Mouse (Mus musculus) erythroblast, adult 5-6 weeks (primary cell): ENCODE results near the gene Bahd1. TPM values are rescaled to one million over a fixed set of nuclear protein-coding genes. Genes with fewer than 3 reads are reported as not detected.

Source experiments
- ATAC-seq: replicated peaks from 2 replicates; pipeline ENCODE4 v1.8.0; 2016; ENCODE audit warnings: moderate number of reproducible peaks, mild to moderate bottlenecking, moderate TSS enrichment, inconsistent platforms; ENCODE audit not compliant: poor library complexity, low FRiP score, severe bottlenecking
- total RNA-seq, 2 experiments: library from RNA; stranded (forward) in 1 of 2; stranded (reverse) in 1 of 2; fragments of 150-400 nt in 1 of 2; fragments of 200-764, 138-1000 nt in 1 of 2; gene quantifications; 2 replicates each; pipeline versions ENCODE4 v1.2.3 to v1.2.4; 2015 to 2017; ENCODE audit warnings: low replicate concordance in 2 of 2

Gene Bahd1
- total RNA-seq, 2 experiments from 2014 or later = 1.3 to 4.3 TPM

GRCm38 (mm10) chr2:118897392-118897791 is 2.8 kb upstream of the Bahd1 start:
- no peak for ATAC-seq

- no peak for ATAC-seq
Measured at GRCm38 (mm10) chr2:118897808-118898207, 2.4 kb upstream of the Bahd1 start.

DNA sequence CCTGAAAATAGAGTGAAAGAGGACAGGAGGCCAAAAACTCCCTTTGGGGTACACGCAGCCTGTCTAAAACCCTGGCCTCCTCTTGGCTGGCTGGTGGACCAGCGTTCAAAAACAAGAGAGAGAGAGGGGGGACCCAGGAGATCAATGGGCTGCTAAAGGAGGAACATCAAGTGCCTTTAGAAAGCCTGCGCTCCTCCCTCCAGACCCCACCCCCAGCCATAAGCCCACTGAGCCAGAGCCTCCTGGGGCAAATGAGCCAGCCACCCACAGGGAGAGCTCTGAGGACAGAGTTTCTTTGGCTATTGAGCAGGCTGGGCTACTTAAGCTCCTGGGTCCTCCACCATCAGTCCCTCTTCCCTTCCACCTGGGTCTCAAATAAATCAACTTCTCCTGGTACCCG is 1.4 kb upstream of the Bahd1 start:
- ATAC-seq = no peak

- ATAC-seq = no peak
Measured at GRCm38 (mm10) chr2:118899306-118899705, 871 bp upstream of the Bahd1 start.

DNA sequence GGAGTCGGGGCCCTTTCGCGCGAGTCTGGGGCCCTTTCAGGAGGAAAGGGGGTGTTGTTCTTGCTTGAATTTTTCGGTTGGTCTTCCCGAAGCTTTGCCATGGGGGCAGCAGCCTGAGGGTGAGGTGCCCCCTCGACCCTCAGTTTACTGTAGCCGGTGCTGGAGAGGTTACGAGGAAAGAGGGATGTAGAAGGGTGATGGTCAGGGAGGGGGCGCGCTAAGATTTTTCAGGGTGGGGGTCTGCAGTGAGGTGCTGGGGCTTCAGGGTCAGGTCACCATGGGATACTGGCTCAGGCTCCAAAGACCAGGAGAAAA is 606 bp downstream of the Bahd1 start:
- 0 out of 2 replicates have a peak, but pooled peaks have one; percentile 1 for ATAC-seq

DNA sequence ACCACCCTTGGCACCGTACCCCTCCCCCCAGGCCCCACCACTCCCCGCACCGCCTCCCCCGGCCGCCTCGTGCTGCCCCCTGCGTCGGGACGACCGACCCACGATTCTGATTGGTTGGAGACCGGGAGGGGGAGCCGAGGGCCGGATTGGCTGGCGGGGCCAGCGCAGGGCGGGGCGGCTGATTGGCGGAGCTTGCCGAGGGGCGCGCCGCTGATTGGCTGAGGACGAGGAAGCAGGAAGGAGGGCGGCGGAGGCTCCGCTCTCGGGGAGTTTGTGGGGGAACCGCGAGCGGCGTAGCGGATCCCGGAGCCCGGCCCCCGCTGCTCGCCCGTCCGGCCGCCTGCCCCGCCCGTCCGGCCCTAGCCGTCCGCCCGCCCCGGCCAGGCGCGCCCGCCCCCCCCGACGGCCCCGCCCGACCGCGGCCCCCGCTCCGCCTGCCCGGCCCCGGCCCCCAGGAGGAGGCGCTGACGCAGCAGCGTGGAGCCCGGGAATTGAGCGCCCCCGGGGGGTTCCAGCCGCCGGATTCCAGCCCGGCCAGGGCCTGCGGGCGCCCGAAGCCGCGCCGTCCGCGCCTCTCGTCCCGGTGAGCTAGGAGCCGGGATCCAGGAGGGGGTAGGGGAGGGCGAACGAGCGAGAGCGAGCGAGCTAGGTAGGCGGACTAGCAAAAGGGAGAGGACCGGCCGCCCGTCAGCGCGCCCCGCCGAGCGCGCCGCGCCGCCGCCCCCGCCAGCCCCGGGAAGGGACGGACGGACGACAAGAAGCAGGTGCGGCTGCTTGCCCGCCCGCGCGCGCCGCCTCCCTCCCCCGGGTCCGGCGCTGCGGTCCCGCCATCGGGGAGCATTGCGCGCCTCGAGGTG is 1.2 kb downstream of the Bahd1 start:
- peak; percentile 91 for ATAC-seq

- ATAC-seq = no peak
Measured at GRCm38 (mm10) chr2:118902051-118903025, 2.2 kb downstream of the Bahd1 start.

DNA sequence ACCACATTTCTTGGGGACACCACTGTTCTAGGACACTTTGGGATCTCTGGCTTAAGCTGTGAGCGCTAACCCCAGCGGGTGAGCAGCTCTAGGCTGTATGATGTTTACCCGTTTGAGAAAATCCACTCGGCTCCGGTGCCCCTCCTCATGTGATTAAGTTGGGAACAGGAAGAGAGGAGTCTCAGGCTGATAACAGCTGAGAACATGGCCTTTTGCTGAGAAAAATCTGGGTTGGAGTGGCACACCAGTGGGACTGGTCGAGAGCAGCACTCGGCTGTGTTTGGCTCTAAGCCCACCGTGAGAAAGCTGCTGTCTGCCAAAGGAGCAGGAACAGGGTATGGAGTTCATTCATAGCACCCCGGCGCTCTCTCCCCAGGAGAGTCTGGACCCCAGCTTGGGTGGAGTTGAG is 3.2 kb downstream of the Bahd1 start:
- ATAC-seq = no peak

DNA sequence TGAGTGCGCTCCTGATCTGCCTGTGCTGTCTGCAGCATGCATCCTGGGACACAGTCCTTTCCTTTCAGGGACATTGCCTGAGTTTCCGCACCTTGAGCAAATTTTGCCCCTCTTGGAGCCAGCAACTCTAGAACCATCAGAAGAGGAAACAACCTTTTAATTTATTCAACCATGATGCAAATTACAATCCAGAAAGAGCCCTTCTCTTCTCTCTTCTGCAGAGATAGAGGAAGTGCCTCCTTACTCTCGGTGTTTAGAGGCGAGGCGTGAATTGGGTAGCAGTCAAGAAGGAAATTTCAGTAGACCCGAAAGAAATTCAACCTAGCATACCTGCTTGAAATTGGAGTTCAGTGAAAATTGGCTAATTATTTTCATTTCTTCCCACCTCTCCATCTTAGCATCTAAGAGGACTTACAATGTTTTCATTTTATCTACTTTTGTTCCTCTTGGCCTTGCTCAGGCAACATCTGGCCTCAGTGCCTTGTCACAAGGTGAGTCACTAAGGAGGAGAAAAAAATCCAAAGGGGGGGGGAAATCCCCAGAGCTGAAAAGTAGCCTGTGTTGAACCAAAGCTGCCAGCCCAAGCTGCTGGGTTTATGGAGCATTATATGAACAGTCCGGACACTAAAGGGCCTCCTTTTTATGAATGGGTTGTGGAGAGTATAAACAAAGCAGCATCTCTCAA is 5.4 kb downstream of the Bahd1 start:
- no peak for ATAC-seq

- ATAC-seq = no peak
Measured at GRCm38 (mm10) chr2:118906118-118906492, 5.9 kb downstream of the Bahd1 start.

GRCm38 (mm10) chr2:118907781-118908180 is 7.6 kb downstream of the Bahd1 start:
- ATAC-seq = no peak

- ATAC-seq = no peak
Measured at GRCm38 (mm10) chr2:118909151-118909550, 9.0 kb downstream of the Bahd1 start.

DNA sequence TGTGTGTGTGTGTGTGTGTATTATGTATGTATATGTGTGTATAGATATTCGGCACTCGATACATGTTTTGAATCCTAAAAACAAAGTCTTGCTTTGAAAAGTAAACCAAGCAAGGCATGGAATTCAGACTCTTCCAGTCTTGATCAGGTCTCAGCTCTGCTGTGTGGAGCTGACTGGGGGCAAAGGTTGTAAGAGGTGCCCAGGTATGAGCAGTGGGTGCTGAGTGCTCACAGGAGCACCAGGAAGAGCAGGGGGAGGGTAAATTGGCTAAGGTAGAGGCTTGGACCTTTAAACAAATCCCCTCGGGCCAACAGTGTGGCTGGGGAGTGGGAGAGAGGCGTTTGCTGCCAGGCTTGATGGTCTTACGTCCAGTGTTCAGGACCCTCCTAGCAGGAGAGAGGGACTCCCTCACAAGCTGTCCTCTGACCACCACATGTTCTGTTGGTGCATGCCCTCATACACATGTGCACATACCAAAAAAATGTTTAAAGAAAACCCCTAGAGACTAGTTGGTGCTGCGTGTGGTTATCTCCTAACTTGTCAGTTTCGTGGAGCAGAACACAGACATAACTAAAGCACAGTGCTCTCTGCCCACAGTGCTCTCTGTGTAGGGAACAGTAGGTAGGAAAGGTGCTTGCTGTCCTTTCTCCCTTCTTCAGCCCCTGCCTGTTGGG is 10.6 kb downstream of the Bahd1 start:
- ATAC-seq = no peak

DNA sequence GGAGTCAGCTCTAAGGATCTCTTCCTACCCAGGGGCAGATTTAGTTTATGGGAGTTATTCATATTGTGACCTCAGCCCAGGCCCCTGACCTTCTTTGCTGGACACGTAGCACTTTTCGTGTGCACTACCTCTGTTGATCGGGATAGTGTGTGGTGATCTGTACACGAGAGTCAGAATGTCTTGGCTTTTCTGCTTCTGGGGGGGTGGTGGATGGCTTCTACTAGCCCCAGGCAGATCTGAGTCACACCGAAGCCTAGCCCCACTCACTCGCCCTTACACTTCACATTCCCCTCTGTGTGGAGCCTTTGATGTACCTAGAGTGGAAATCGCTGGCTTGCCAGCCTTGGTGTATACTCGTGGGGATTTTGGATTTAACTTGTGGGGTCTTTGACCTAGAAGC is 12.5 kb downstream of the Bahd1 start:
- no peak for ATAC-seq

DNA sequence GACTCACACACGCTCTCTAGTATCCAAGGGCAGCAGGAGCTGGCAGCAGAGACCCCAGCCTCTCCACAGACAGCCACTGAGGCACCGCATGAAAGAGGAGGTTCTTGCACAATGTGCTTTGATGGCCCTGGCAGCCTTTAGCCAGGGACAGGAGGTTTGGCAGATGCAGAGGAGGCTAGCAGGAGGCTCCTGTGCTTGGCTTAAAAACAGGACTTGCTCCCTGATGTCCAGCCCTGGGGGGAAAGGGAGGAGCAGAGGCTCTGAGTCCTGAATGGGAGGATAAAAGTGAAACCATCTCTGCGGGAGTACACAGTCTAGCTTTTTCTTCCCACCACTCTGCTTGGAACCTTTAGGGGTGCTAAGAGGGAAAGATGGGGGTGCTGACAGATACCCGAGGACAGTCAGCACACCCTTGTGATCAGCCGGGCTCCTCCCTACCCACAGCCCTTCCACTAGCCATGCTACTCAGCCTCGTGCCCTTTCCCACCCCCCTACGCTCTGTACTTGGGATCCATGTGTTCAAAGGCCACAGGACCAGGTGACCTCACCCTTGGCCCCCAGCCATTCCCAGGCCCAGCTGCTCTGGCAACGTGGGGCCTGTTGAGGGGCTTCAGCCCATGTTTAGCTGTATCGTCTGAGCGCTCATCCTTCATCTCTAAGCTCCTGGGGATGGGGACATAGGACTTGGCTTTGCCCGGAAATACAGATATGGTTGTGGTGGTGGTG is 13.5 kb downstream of the Bahd1 start:
- ATAC-seq = no peak

- no peak for ATAC-seq
Measured at GRCm38 (mm10) chr2:118914685-118915084, 14.5 kb downstream of the Bahd1 start.

GRCm38 (mm10) chr2:118916436-118916835 is 16.3 kb downstream of the Bahd1 start:
- ATAC-seq = no peak

GRCm38 (mm10) chr2:118918543-118918942 is 18.4 kb downstream of the Bahd1 start:
- ATAC-seq = no peak

GRCm38 (mm10) chr2:118920428-118920827 is 20.3 kb downstream of the Bahd1 start:
- ATAC-seq = no peak
